Mouse (Mus musculus) heart, adult 2 months (tissue): ENCODE results near the gene Lman1l.

Experiments
- CTCF ChIP-seq: fragments of 200-600 bp; IDR thresholded peaks from 2 replicates; pipeline ENCODE4 v1.8.1; 2022; ENCODE audit warnings: antibody characterized with exemption, mild to moderate bottlenecking, moderate library complexity
- EP300 ChIP-seq: fragments of 200-500 bp; IDR thresholded peaks from 2 replicates; pipeline ENCODE4 v1.6.1; 2011; ENCODE audit warnings: low read depth, low read length, control low read depth; ENCODE audit not compliant: insufficient read depth
- POLR2A ChIP-seq: fragments of 200-500 bp; IDR thresholded peaks from 2 replicates; pipeline ENCODE4 v1.6.1; 2011; ENCODE audit warnings: mild to moderate bottlenecking, low read depth, low read length, control low read depth; ENCODE audit not compliant: insufficient read depth

DNA sequence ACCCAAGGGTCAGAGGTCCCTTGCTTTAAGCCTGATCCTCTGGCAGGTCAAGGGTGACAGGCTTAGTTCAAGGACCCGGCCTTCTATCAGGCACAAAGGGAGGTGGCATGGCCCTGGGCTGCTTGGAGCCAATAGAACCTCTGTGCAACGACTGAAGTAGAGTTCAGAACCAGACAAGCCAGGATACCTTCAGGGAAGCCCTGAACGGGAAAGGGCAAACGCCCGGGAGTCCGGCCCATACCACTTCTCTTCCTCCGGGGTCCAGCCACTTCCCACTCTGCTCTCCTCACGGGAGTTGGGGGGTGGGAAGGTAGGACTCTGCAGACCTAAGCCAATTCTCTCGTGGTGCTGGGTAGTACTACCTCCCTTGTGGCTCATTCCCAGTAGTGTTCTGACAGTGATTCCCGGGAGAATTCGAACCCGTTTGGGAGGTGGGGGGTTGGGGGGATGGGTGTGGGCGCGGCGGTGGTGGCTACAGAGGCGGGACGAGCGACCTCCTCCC lies 23.9 kb upstream of the Lman1l start:
- TF ChIP-seq CTCF = no peak
- TF ChIP-seq POLR2A = no peak
- TF ChIP-seq EP300 = no peak
